Mouse (Mus musculus) heart, postnatal 25 days (tissue): ENCODE data around the gene Ifrd1. TPM values are rescaled to one million over a fixed set of nuclear protein-coding genes. Genes with fewer than 3 reads are reported as not detected.
A peak's percentile ranks its signal among the peaks of the same experiment; 100 is the strongest.
"Not testable (repeated sequence)": the region's sequence is repeated elsewhere in the genome, so short reads cannot be mapped to it uniquely, and the experiment has no call there.

Experiments
- DNase-seq: peaks from one replicate; pipeline ENCODE4 v3.0.0; 2022; ENCODE audit warnings: low spot score
- intact Hi-C: fragments of 180-260 bp; cut with DNase I; formaldehyde crosslinking; loops from one replicate; pipeline ENCODE4 v1.15.1; 2025
- total RNA-seq, 2 experiments: library from RNA; stranded (reverse); gene quantifications; 2 replicates each; pipeline ENCODE4 v1.2.3; 2021

The Ifrd1 gene
- 10 to 100 TPM; 75.2 to 75.9 TPM for total RNA-seq

- no peak for DNase-seq
- intact Hi-C loops: no loop called here
Observed at GRCm38 (mm10) chr12:40248454-40249180, at the start of gene Ifrd1. TSS of gene Ifrd1 (minus strand) at chr12:40248504.

- no peak for DNase-seq
- intact Hi-C loops: no loop called here
Observed at GRCm38 (mm10) chr12:40286539-40286938, 38.2 kb upstream of the Ifrd1 start.

DNA sequence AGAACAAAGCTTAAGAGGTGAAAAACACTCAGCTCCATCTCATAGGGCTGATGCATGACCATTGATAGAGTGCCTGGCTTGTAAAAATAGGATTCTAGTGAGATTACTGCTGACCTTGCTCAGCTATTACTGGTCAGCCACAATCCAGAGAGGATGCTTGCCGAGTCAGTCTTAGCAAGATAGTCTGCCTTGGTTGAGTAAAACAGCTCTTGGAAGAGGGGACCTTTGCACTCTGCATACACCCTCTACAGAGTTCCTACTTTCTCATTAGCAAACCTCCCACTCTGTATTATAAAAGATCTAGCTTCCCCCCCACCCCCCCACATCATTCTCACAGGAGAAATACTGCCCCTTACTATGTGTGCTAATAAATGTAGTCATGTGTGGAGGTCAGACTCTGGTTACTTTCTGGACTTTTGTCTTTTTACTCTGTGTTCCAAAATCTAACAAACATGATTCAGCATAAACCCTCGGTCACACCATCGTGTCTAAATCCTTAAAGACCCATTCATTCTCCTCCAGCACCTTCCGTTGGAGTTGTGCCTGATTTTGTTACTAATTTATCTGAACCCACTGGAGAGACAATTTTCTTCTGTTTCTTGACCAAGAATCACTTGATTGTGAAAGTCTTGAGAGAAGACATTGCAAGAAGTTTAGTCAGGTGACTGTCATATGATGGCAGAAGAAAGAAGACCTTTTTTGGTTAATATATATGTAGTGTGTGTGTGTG, 32.5 kb upstream of the Ifrd1 start:
- DNase-seq: no peak
- intact Hi-C loops: no loop called here

GRCm38 (mm10) chr12:40277581-40277980, 29.3 kb upstream of the Ifrd1 start:
- intact Hi-C loops: no loop called here
- DNase-seq: no peak

- intact Hi-C loops: no loop called here
- no peak for DNase-seq
Observed at GRCm38 (mm10) chr12:40274931-40275330, 26.6 kb upstream of the Ifrd1 start.

DNA sequence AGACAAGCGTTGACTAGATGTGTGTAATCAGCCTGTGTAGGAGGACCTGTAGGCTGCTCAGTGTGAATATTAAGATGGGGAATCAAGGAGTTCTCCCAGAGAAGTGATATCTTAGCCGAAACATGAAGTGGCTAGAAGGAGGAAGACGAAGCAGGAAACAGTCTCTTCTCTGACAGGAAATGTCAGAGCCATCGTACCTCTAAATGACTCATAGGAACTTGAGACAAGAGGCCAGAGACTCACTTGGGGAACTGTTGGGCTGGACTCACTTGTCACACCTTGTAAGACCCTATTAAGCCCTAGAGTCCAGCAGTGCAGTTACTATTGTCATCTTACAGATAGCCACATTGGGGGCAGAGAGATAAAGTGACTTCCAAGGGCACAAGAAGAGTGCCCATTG, 25.0 kb upstream of the Ifrd1 start:
- intact Hi-C loops: no loop called here
- DNase-seq: no peak

DNA sequence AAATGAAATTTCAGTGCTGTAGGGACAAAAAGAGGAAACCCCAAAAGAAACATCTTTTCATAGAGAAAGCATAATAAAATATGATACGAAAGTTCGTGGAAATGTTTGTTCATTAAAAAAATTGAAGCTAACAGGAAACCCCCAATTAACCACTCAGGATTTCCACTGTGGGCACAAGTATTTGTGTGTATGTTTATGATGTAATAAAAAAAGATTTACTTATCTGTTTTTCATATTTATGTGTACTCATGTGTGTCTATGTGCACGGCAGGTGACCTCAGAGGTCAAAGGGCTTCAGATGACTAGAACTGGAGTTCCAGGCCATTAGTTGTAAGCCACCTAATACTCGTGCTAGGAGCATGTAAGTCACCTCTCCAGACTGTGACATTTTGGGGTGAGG, 24.4 kb upstream of the Ifrd1 start:
- intact Hi-C loops: no loop called here
- DNase-seq: no peak

DNA sequence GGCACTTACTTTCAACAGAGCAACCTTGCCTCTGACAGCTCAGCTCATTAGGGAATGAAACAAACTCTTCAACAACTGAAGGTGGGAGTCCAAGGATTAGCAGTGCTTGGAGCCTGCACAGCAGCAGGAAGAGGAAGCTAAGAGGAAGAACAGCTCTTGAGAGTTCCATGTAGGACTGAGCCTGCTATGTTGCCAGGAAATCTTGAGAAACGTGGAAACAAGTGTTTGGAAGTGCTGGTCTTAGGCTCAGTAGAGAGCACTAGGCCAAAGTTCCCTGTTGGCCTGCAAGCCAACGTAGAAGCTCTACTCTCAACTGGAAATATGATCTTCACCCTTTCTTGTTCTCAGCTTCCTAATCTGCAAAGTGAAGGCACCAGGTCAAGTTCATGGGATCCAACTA, 20.0 kb upstream of the Ifrd1 start:
- intact Hi-C loops: no loop called here
- DNase-seq: no peak

- intact Hi-C loops: no loop called here
- no peak for DNase-seq
Observed at GRCm38 (mm10) chr12:40263712-40264111, 15.4 kb upstream of the Ifrd1 start.

GRCm38 (mm10) chr12:40263006-40263405, 14.7 kb upstream of the Ifrd1 start:
- no peak for DNase-seq
- intact Hi-C loops: no loop called here

DNA sequence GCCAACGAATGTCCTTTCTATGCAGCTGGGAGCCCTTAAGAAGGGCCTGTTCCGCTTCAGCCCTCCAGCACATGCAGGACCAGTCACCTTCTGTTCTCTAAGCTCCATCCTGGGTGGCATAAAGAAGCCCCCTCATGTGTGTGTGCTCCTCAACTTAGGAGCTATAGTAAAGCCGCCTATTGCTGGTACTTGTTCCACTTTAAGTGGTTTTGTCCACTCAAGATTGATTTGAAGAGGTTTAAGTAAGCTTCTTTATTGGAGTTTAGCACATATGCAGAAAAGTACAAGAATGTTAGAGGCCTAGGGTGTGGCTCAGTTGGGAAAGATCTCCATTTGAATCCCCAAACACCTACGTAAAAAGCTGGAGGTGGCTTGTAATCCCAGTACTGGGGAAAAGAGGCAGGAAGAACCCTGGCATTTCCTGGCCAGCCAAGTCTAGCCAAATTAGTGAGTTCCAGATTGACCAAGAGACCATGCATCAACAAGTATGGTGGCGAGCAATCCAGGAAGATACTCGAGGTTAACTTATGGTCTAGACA, 10.2 kb upstream of the Ifrd1 start:
- intact Hi-C loops: loop anchor here (5.0 kb wide), 2 partner anchors 84 to 189 kb away; partner anchors contain the start of genes Dock4 and Zfp277
- no peak for DNase-seq

DNA sequence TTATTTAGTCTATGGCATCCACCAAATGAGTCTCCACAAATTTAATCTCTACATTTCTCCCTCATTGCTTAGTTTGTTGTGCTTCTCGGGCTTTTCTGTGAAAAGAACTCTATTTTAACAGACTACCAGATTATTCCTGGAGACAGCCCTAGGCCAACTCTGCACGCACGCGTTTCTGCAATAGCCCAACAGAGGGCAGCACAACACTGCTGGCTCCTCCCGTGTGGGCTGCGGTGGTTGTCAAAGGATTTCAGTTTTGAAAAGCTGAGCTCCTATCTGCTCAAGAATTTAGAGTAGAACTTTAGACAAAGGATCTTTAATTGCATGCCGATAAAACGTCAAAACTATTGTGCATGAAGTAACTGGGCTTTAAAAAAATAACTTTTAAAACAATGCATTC, 8.9 kb upstream of the Ifrd1 start:
- DNase-seq: peak; percentile 33
- intact Hi-C loops: loop anchor here (1.0 to 5.0 kb wide), 5 partner anchors 85 to 558 kb away; partner anchors contain the start of genes Dock4 and Zfp277

DNA sequence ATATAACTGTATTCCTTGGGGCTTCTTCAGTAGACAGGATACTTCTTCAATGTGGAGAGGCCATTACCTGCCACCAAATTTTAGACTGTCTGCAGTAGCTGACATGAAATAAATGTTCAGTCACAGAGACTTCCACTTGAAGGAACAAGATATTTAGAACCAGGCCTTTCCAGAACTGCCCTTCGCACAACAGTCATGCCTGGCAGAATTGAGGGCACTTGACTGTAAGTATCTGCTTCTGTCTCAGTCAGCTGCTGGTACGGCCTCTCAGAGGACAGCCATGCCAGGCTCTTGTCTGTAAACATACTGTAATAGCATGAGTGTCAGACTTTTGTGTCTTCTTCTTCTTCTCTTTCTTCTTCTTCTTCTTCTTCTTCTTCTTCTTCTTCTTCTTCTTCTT, 8.2 kb upstream of the Ifrd1 start:
- intact Hi-C loops: loop anchor here (2.0 to 5.0 kb wide), 3 partner anchors 86 to 558 kb away; partner anchors contain the start of genes Dock4 and Zfp277
- no peak for DNase-seq

- intact Hi-C loops: loop anchor here (2.0 to 5.0 kb wide), 3 partner anchors 86 to 559 kb away; partner anchors contain the start of genes Dock4 and Zfp277
- DNase-seq: no peak
Observed at GRCm38 (mm10) chr12:40256033-40256432, 7.7 kb upstream of the Ifrd1 start.

- intact Hi-C loops: loop anchor here (5.0 kb wide), 2 partner anchors 87 to 192 kb away; partner anchors contain the start of genes Dock4 and Zfp277
- not testable (repeated sequence) for DNase-seq
Observed at GRCm38 (mm10) chr12:40255310-40255709, 7.0 kb upstream of the Ifrd1 start.

DNA sequence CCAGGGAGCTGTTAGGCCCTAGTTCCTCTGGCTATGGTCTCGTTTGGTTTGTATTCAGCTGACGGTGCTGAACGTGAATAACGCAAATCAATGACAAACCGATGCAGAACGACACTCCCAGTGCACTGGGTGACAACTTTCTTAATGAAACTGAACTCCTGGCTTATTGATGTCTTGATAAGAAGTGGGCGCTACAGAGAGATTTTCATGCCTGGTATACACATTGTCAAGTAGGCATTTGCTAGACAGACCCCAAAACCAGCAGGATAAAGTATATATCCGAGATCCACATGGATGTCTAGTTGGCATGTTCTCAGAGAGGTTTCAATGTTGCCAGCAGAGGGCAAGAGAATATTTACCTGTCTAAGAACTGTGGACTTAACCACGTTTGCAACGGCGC, 6.4 kb upstream of the Ifrd1 start:
- intact Hi-C loops: loop anchor here (5.0 kb wide), 2 partner anchors 88 to 193 kb away; partner anchors contain the start of genes Dock4 and Zfp277
- no peak for DNase-seq

- no peak for DNase-seq
- intact Hi-C loops: no loop called here
Observed at GRCm38 (mm10) chr12:40253241-40253640, 4.9 kb upstream of the Ifrd1 start.

GRCm38 (mm10) chr12:40250256-40250655, 2.0 kb upstream of the Ifrd1 start:
- peak; percentile 4 for DNase-seq
- intact Hi-C loops: no loop called here

DNA sequence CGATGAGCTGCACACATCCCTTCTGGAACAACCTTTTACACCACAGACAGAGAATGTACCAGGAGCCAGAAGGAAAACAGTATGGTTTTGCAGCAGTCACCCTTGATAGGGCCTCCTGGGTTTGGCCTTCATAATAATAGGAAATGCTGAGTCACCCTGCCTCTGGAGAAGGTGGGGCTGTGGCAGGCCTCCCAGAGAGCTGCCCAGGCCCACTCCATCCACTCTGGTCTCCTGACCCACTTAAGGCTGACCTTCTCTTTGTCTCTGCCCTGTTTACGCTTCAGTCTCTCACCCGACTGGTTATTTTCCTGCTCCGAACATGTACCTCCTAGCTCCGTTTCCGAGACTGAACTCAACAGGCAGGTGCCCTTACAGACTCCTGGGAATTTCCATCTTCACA, 328 bp downstream of the Ifrd1 start:
- peak; percentile 6 for DNase-seq
- intact Hi-C loops: no loop called here

DNA sequence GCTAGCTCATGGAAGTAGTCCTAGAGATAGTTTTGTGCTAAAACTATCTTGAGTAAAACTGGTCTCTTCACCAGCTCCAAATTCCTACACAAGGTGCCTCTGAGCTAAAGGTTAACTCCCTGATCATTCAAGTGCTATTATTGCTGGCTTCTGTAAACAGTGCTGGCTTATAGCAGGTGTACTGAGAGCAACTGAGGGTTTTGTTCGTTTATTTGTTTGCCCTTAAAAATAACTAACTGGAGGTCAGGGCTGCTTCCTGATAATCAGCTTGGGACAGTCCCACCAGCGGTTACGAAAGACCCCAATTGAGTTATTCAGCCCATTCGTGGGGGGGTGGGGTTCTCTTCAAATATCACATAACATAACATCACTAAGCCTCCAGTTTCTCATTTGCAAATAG, 920 bp downstream of the Ifrd1 start:
- DNase-seq: no peak
- intact Hi-C loops: no loop called here
